Mouse (Mus musculus): ENCODE results near the gene Scamp3. TPM values are rescaled to one million over a fixed set of nuclear protein-coding genes. Genes with fewer than 3 reads are reported as not detected.

The Scamp3 gene
- 100 to 1,000 TPM; 255 to 261 TPM for polyA plus RNA-seq (2017; shearing (Covaris generic))

DNA sequence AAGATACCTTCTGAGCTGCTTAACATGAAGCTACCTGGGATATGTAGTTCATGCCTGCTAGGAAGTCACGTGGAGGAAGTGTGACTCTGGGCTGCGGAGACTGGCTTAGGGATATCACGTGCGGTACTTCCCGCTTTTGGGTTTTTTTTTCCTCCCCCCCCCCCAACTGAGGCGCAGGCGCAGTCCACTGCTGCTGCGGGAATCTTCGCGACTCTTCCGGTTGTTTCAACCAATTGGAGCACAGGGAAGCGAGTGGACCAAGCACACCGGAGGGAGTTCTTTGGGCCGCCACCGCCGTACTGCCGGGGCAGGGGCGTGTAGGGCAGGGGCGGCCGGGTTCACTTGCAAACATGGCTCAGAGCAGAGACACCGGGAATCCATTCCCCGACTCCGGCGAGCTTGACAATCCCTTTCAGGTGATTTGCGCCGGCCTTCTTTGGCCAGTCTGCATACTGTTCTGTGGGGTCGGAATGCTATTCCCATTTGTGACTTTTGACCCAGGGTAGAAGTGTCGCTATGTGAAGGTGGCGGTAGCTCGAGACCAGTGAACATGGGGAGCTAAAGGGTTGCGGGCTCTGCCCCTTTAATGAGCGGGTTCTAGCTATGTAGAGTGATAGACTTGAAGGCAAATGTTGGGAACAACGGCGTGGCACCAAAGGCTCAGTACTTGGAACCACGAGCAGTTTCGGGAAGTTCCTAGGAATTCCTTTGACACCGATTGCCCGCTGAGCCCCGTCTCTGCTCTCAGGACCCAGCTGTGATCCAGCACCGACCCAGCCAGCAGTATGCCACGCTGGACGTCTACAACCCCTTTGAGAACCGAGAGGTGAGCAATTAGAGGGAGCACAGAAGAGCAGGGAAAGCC lies at the start of gene Scamp3:
Scamp3 (plus strand) TSS at position 232 of the 865 bp plus-strand sequence.

DNA sequence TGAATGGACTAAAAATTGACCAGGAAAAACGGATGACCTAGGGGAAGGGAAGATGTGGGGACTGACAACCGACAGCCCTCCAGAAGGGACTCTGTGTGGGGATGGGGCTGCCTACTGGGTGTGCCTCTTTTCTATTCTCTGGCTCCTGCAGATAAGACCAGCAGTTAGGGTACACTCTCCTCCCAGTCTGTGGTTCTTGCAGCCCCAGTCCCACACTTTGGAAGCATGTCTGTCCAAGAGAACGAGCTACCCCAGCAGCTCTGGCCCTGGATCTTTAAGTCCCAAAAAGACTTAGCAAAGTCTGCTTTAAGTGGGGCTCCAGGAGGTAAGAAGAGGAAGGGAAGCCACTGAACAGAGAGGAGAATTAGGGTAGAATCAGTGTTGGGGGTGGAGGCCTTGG lies 41.3 kb upstream of the Scamp3 start, which contains the start of gene Pklr:
Pklr (plus strand) TSS at position 185 of the 400 bp plus-strand sequence.

DNA sequence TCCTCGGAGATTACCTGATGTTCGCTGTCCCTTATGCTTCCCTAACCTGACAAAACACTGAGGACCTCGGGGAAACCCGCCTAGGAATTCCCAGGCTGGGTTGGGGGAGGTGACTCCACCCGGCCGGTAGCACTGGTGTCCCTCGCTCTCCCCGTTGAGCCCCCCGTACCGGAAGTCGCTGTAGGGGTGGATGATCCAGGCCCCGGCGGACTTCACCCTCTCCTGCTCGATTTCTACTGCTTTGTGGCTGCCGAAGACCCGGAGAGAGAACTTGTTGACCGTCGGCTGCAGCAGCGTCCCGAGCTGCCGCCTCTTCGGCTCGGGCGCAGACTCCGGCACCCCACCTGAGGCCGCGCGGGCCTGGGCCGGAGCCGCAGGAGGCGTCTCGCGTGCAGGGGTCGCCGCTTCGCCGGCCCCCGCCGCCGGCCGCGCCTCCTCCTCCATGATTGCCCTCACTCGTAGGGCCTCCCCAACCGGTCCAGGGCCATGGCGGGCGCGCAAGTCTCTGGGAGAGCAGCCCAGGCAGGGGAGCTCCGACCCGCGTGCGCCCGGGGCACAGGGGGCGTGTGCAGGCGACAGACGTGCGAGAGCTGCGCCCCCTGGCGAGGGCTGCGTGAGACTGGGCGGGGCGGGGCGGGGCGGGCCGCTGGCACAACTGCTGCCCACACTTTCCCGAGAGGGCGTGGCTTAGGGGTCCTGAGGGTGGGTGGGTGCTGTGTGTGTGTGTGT lies 17.5 kb upstream of the Scamp3 start, which contains the start of gene Hcn3:
Hcn3 (minus strand) TSS at position 581 of the 729 bp plus-strand sequence.

DNA sequence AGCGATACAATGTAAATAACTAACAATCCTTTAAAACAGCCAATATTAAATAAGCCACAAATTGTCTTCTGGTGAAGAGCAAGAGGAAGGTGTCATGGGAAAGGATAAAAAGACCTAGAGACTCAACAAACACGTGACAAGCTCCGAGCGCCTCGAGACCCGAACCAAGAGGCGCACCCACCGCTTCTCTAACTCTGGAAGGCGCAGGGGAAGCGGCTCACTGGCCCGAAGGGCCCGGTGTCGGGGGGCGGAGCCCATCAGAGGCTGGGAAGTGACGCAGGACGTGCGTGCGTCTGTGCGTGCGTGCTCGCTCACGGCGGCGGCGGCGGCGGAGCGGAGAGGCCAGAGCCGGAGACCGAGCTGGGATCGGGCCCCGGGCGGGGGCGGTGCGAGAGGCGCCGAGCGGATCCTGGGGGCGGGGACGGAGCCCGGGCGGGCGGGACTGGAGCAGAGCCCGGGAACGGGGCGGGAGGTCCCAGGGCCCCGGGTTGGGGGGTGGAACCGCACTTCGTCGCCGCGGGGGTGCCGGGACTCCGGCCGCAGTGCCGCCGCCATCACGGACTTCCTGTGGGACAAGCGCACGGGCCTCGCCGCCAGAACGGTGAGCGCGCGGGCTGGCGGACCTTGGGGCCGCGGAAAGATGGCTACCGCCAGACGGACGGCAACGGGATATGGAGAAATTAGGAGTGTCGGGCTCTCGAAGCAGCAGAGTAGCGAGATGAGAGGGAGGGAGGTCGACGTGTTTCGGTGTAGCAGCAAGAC lies 12.6 kb upstream of the Scamp3 start, which contains the start of gene Clk2:
Clk2 (plus strand) TSS at position 290 of the 762 bp plus-strand sequence.

DNA sequence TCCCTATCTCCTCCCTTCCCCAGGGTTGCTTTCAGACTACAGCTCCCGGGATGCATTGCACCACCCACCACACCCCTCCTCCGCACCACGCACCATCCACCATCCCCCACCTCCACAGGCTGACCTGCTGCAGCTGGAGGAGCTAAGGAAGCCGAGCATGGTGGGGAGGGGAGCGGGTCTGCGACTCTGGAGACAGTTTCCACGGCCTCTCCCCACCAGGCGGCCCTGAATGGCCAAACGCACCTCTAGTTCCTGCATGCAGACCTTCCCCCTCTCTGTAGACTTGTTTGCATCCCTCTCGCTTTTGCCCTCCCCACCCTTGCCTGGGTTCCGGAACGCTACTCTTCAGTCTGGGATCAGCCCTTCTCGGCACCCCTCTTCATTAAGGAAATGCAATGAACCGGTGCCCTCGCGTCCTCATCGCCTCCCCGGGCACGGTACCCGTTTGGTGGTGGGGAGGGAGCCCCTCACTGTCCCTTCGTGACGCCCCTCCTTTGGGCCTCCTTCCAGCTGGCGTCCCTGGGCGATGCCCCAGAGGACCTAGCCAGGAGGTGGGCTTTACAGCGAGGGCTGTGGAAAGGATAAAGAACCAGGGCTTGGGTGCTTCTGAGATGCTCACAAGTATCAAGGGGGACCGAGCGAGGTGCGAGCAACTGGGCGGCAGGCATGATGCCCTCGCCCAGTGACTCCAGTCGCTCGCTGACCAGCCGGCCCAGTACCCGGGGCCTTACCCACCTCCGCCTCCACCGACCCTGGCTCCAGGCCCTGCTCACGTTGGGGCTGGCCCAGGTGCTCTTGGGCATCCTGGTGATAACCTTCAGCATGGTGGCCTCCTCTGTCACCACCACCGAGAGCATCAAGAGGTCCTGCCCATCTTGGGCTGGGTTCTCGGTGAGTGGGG lies 6.0 kb downstream of the Scamp3 start, which contains the start of gene Fam189b:
Fam189b (plus strand) TSS at position 86 of the 901 bp plus-strand sequence.

DNA sequence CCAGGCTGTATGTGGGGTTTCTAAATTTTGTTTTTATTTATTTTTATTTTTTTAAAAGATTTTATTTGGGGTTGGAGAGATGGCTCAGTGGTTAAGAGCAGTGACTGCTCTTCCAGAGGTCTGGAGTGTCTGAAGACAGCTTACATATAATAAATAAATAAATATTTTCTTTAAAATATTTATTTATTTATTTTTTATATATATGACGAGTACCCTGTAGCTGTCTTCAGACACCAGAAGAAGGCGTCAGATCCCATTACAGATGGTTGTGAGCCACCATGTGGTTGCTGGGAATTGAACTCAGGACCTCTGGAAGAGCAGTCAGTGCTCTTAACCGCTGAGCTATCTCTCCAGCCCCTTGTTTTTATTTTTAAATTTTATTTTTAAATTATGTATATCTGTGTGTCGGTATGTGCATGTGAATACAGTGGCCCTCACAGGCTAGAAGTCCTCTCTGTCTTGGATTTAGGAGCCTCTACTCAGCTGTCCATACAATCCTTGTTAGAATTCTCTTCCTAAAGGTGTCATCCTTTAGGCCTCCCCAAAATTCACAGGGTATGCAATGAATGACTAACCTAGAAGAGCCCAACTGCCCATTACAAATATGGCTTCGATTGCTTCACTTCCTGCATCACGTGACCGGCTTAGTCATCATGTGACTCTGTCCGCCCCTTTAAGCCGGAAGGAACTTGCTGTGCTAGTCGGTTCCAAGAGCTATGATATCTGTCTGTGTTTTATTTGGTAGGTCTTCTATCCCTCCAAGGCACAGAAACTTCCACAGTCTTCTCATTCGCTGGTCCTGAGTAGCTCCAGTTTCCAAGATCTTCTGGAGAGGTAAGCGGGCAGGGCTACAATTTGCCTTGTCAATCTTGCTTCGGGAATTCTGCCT lies 25.2 kb downstream of the Scamp3 start, which contains the start of gene Gba:
Gba (plus strand) TSS at position 676 of the 889 bp plus-strand sequence.

DNA sequence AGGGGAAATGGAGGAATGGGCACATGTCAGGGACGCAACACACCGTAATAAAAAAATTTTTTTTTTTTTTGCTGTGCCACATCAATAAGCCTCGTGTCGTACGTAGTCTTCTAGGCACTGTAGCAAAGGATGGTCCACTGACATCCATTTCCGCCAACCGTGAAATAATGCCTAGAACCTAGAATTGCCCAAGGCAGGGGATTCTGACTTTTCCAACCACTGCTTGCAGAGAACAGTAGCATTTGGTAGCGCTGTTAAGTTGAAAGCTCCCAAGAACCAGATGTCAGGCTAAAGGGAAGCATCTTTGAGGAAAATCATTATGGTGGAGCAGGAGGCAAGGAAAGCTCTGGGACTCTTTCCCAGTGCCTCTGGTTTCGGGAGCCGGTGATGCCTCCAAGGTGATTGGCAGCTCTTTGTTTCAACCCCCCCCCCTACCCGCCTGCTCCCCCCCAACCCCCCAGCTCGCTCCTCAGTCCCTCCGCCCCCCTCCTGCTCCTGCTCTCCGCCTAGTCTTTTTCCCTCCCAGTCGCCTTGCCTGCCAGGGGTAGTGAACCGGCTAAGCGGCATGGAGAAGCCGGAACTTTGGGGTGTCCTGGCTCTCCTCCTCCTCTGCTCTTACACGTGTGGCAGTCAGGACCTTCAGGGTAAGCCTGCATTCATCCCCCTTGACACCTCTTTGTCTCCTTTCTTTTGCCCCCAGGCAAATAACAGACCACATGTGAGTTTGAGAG lies 37.6 kb downstream of the Scamp3 start, which contains the start of gene Thbs3:
Thbs3 (plus strand) TSS at position 500 of the 731 bp plus-strand sequence.

DNA sequence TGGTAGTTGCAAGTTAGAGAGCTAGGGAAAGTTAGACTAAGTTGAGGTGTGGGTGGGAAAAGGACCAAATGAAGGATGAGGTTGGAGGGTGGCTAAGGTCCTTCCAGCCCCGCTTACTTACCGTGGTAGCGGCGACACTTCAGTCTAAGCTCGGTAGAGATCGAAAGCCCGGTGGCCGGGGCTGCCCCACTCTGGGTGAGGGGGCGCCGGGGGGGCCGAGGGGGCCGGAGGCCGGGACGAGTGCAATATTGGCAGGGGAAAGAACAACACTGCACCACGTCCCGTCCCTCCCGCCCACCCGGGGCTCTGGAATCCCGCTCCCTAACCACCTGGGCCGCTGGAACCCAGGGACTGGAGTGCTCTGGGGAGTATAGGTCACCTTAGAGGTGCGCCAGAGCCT lies 49.6 kb downstream of the Scamp3 start, which contains the start of gene Mtx1:
Mtx1 (minus strand) TSS at position 189 of the 400 bp plus-strand sequence.

DNA sequence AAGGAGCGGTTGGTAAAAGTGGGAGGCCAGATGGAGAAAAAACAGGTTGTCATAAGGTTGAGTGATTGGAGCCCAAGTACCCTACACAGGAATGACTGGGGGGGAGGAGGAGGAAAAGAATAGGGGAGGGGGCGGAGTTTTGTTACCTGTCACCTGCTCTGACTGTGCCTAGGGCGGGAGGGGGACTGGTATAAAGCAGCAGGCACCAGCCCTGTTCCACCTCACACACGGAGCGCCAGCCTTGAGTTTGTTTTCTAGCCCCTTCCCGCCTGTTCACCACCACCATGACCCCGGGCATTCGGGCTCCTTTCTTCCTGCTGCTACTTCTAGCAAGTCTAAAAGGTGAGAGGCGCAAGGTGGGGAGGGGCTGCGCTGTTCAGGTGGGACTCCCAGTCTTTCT lies 51.6 kb downstream of the Scamp3 start, which contains the start of gene Muc1:
Muc1 (plus strand) TSS at position 222 of the 400 bp plus-strand sequence.

Other genes starting within 250 kb of the Scamp3 start
- 10 to 100 TPM; 25.4 to 26.9 TPM for gene Ash1l, start 226.9 kb upstream of the Scamp3 start, polyA plus RNA-seq (2017; shearing (Covaris generic))
- 100 to 1,000 TPM; 170 to 191 TPM for gene Dap3, start 226.3 kb upstream of the Scamp3 start, polyA plus RNA-seq (2017; shearing (Covaris generic))
- gene Rusc1, start 84.2 kb upstream of the Scamp3 start, polyA plus RNA-seq (2017; shearing (Covaris generic)), result 10 to 100 TPM; 35.1 to 42.7 TPM
- not detected for gene Gm43738, start 76.4 kb upstream of the Scamp3 start, polyA plus RNA-seq (2017; shearing (Covaris generic))
- 10 to 100 TPM; 61.8 to 62.2 TPM for gene Fdps, start 75.5 kb upstream of the Scamp3 start, polyA plus RNA-seq (2017; shearing (Covaris generic))
- not detected for gene Pklr, start 41.3 kb upstream of the Scamp3 start, polyA plus RNA-seq (2017; shearing (Covaris generic))
- gene Hcn3, start 17.3 kb upstream of the Scamp3 start, polyA plus RNA-seq (2017; shearing (Covaris generic)), result 1 to 10 TPM in 1 of 2 experiments, under 1 TPM in 1; 0.21 to 1.6 TPM
- 10 to 100 TPM; 88.4 to 94.5 TPM for gene Clk2, start 12.7 kb upstream of the Scamp3 start, polyA plus RNA-seq (2017; shearing (Covaris generic))
- gene Fam189b, start 5.7 kb downstream of the Scamp3 start, polyA plus RNA-seq (2017; shearing (Covaris generic)), result 100 to 1,000 TPM; 134 to 154 TPM
- 100 to 1,000 TPM; 105 to 146 TPM for gene Gba, start 25.5 kb downstream of the Scamp3 start, polyA plus RNA-seq (2017; shearing (Covaris generic))
- gene Thbs3, start 37.7 kb downstream of the Scamp3 start, polyA plus RNA-seq (2017; shearing (Covaris generic)), result 1 to 10 TPM in 1 of 2 experiments, under 1 TPM in 1; 0.90 to 4.0 TPM
- 100 to 1,000 TPM in 1 of 2 experiments, 10 to 100 TPM in 1; 89.5 to 127 TPM for gene Mtx1, start 49.6 kb downstream of the Scamp3 start, polyA plus RNA-seq (2017; shearing (Covaris generic))
- 1 to 10 TPM; 1.0 to 7.1 TPM for gene Muc1, start 51.6 kb downstream of the Scamp3 start, polyA plus RNA-seq (2017; shearing (Covaris generic))
- 100 to 1,000 TPM; 225 to 294 TPM for gene Krtcap2, start 68.5 kb downstream of the Scamp3 start, polyA plus RNA-seq (2017; shearing (Covaris generic))
- 1 to 10 TPM; 1.6 to 4.9 TPM for gene Trim46, start 68.8 kb downstream of the Scamp3 start, polyA plus RNA-seq (2017; shearing (Covaris generic))
- 100 to 1,000 TPM in 1 of 2 experiments, 10 to 100 TPM in 1; 81.3 to 120 TPM for gene Dpm3, start 81.9 kb downstream of the Scamp3 start, polyA plus RNA-seq (2017; shearing (Covaris generic))
- gene Slc50a1, start 93.1 kb downstream of the Scamp3 start, polyA plus RNA-seq (2017; shearing (Covaris generic)), result 100 to 1,000 TPM; 210 to 250 TPM
- not detected for gene Efna1, start 103.7 kb downstream of the Scamp3 start, polyA plus RNA-seq (2017; shearing (Covaris generic))
- under 1 TPM in 1 of 2 experiments, not detected in 1; 0.15 TPM for gene Efna3, start 145.5 kb downstream of the Scamp3 start, polyA plus RNA-seq (2017; shearing (Covaris generic))
- gene Efna4, start 160.6 kb downstream of the Scamp3 start, polyA plus RNA-seq (2017; shearing (Covaris generic)), result 1 to 10 TPM in 1 of 2 experiments, under 1 TPM in 1; 0.79 to 1.4 TPM
- gene Adam15, start 172.5 kb downstream of the Scamp3 start, polyA plus RNA-seq (2017; shearing (Covaris generic)), result 10 to 100 TPM; 10.1 to 23.0 TPM
- gene Dcst2, start 184.5 kb downstream of the Scamp3 start, polyA plus RNA-seq (2017; shearing (Covaris generic)), result under 1 TPM; 0.13 to 0.32 TPM
- under 1 TPM in 1 of 2 experiments, not detected in 1; 0.47 TPM for gene Dcst1, start 187.8 kb downstream of the Scamp3 start, polyA plus RNA-seq (2017; shearing (Covaris generic))
- gene Zbtb7b, start 217.3 kb downstream of the Scamp3 start, polyA plus RNA-seq (2017; shearing (Covaris generic)), result 10 to 100 TPM; 34.1 to 67.8 TPM
- under 1 TPM; 0.37 to 0.44 TPM for gene Lenep, start 225.3 kb downstream of the Scamp3 start, polyA plus RNA-seq (2017; shearing (Covaris generic))
- gene Flad1, start 234.4 kb downstream of the Scamp3 start, polyA plus RNA-seq (2017; shearing (Covaris generic)), result 10 to 100 TPM; 47.1 to 56.8 TPM
- 10 to 100 TPM; 48.3 to 73.9 TPM for gene Cks1b, start 240.9 kb downstream of the Scamp3 start, polyA plus RNA-seq (2017; shearing (Covaris generic))
- gene Shc1, start 241.0 kb downstream of the Scamp3 start, polyA plus RNA-seq (2017; shearing (Covaris generic)), result 10 to 100 TPM; 64.1 to 73.7 TPM